Mouse (Mus musculus) cerebellum, adult 11 months (tissue): Measurements from ENCODE around the gene Olfr181.

Experiments used
- DNase-seq: peaks from one replicate; pipeline ENCODE4 v3.0.0; 2022

The Olfr181 gene

GRCm38 (mm10) chr16:58928655-58929054, at the start of gene Olfr181:
Gene Olfr181, minus strand, starts transcription at chr16:58928755.
- DNase-seq: no peak

- no peak for DNase-seq
These were observed 737 bp upstream of the Olfr181 start, which contains the start of gene Olfr180 for GRCm38 (mm10) chr16:58929292-58929691. Gene Olfr180, minus strand, starts transcription at chr16:58929392.

GRCm38 (mm10) chr16:58891963-58892362, 36.6 kb downstream of the Olfr181 start, which contains the start of gene Olfr178:
Gene Olfr178, minus strand, starts transcription at chr16:58892063.
- DNase-seq: no peak

GRCm38 (mm10) chr16:58884416-58884815, 44.1 kb downstream of the Olfr181 start:
- DNase-seq: no peak
